Mouse (Mus musculus) embryonic fibroblast, embryonic 13.5 days (primary cell): ENCODE data around the gene Ccdc149. TPM values are rescaled to one million over a fixed set of nuclear protein-coding genes. Genes with fewer than 3 reads are reported as not detected.

Experiments
- H3K27ac ChIP-seq: 2 replicates; pipeline ENCODE4 v1.5.1; 2012; ENCODE audit warnings: low read length, control low read depth, inconsistent platforms; ENCODE audit not compliant: insufficient read depth
- H3K4me1 ChIP-seq: 2 replicates; pipeline ENCODE4 v1.6.1; 2011; ENCODE audit warnings: low read length; ENCODE audit not compliant: control insufficient read depth, insufficient read depth
- H3K4me3 ChIP-seq: 2 replicates; pipeline ENCODE4 v1.5.1; 2011; ENCODE audit warnings: mild to moderate bottlenecking, control low read depth, low read length; ENCODE audit not compliant: insufficient read depth
- CTCF ChIP-seq: IDR thresholded peaks from 2 replicates; pipeline ENCODE4 v1.5.1; 2011; ENCODE audit warnings: mild to moderate bottlenecking, control low read depth, low read length, moderate library complexity, borderline replicate concordance; ENCODE audit not compliant: insufficient read depth
- POLR2A ChIP-seq: IDR thresholded peaks from 2 replicates; pipeline ENCODE4 v1.6.1; 2011; ENCODE audit warnings: low read depth, mild to moderate bottlenecking, control low read depth, low read length, moderate library complexity
- polyA plus RNA-seq: library from polyadenylated mRNA; stranded (reverse); fragments of >200 nt; gene quantifications from 2 replicates; pipeline ENCODE4 v1.2.4, GENCODE M21; 2011; ENCODE audit warnings: low read depth; ENCODE audit not compliant: missing spikeins, insufficient read length

The Ccdc149 gene
- polyA plus RNA-seq, 1 experiment: 3.7 TPM

- no peak overlapping the region for H3K27ac ChIP-seq
- H3K4me3 ChIP-seq: no peak overlapping the region
- no peaks in the 10 kb centered on the region for H3K4me1 ChIP-seq
- TF ChIP-seq CTCF (no peak), POLR2A (no peak)
Measured at GRCm38 (mm10) chr5:52388092-52388749, 83.1 kb downstream of the Ccdc149 start.

DNA sequence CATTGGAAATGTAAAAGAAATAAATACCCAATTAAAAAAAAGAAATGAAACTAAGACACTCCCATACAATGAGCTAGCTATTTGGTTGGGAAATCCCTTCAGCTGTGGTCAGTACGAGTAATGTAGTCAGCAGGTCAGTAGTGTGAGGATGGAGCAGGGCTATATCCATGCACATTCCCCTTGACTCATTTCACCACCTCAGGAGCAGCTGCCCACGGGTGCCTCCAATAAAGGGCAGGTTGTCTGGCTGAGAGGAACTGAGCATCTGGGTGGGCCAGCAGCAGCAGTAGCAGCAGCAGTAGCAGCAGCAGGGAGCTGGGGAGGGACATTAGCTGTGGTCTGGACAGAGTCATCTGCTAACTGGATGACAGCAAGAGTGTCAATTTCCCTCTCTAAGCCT is 85.3 kb downstream of the Ccdc149 start:
- Histone ChIP-seq H3K27ac (no peak overlapping the region), H3K4me3 (no peak overlapping the region), H3K4me1 (no peaks in the 10 kb centered on the region)
- TF ChIP-seq POLR2A (no peak), CTCF (no peak)

DNA sequence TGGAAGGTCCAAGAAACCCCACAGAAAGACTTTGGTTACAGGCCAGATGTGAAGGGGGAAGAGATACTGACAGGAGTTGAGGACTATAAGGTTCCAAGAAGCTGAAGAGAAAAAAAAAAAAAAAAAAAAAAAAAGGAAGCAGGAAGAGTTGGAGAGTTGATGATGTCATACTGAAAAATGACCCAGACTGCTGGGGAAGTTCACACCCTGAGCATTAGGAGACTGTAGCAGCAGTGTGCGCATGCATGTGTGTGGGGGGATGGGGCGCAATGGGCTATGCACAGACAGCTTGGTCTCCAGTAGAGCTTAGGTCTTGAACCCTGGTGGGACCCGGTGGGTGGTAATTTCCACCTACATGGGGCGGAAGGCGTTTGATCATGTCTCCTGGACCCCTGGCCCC is 87.6 kb downstream of the Ccdc149 start:
- no peak overlapping the region for H3K27ac ChIP-seq
- H3K4me1 ChIP-seq: no peaks in the 10 kb centered on the region
- H3K4me3 ChIP-seq: no peak overlapping the region
- no peak for TF ChIP-seq POLR2A
- TF ChIP-seq CTCF: no peak

GRCm38 (mm10) chr5:52382837-52383236 is 88.5 kb downstream of the Ccdc149 start:
- no peak for TF ChIP-seq CTCF
- TF ChIP-seq POLR2A: no peak

DNA sequence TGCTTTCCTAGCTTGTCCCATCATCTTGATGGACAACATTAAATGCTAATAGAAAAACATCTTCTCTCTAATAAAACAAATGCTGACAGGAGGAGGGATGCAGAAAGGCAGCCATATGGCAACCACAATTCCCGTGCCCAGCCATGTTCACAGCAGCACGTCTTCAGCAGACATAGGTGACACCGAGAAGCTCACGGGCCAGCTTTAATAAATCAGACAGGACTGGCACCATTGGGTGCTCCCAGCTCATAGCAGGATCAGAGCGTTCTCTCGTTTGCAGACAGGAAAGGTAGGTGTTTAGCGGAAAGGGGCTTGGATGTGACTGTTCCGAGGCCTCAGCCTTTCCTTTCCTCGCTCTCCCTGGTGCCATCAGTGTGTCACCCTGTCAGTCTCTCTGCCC is 95.5 kb downstream of the Ccdc149 start:
- H3K27ac ChIP-seq: no peak overlapping the region
- TF ChIP-seq POLR2A: no peak
- H3K4me1 ChIP-seq: no peaks in the 10 kb centered on the region
- H3K4me3 ChIP-seq: no peak overlapping the region

More at GRCm38 (mm10) chr5:52382837-52383236, 88.5 kb downstream of the Ccdc149 start:
- Histone ChIP-seq H3K4me3 (no peak overlapping the region), H3K27ac (no peak overlapping the region), H3K4me1 (no peaks in the 10 kb centered on the region)

DNA sequence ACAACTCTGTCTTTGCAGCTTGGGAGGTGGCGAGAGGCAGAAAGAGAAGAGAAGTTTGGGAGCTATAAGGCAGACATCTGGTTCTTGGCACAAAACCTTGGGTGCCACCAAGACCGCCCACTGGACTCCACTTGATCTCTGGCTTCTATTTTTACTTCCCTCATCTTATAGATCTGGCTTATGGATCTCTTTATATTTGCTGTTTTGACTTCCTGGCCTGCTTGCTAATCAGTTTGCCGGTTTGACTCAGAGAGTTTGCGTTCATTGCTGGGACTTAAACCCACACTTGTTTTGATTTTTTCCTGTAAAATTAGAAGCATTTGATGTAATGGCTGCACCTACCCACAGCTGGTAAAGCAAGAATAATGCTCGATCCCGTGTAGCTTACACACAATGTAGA is 100.4 kb downstream of the Ccdc149 start:
- no peak overlapping the region for H3K4me3 ChIP-seq
- TF ChIP-seq CTCF (no peak), POLR2A (no peak)
- H3K27ac ChIP-seq: no peak overlapping the region
- H3K4me1 ChIP-seq: no peaks in the 10 kb centered on the region

DNA sequence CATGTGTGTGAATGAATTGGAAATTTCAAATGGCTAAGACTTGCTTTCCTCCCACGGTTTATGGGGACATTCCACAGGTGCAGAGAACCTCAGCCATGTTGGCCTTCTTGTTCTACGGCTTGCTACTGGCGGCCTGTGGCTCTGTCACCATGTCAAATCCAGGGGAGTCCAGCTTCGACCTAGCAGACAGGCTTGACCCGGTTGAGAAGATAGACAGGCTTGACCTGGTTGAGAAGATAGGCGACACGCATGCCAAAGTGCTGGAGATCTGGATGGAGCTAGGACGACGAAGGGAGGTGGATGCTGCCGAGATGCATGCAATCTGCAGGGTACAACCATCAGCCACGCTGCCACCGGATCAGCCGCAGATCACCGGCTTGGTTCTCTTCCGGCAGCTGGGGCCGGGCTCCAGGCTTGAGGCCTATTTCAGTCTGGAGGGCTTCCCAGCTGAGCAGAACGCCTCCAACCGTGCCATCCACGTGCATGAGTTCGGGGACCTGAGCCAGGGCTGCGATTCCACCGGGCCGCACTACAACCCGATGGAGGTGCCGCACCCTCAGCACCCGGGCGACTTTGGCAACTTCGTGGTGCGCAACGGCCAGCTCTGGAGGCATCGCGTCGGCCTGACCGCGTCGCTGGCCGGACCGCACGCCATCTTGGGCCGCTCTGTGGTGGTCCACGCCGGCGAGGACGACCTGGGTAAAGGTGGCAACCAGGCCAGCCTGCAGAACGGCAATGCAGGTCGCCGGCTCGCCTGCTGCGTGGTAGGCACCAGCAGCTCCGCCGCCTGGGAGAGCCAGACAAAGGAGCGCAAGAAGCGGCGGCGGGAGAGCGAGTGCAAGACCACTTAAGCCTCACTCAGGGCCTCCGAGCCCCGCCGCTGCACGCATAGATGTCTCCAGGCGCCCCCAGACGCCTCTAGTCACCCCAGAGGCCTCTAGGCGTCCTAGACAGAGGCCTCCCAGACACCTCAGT is 103.2 kb downstream of the Ccdc149 start:
- TF ChIP-seq CTCF: no peak
- TF ChIP-seq POLR2A: no peak
- Histone ChIP-seq H3K4me3 (no peak overlapping the region), H3K4me1 (no peaks in the 10 kb centered on the region), H3K27ac (no peak overlapping the region)

- TF ChIP-seq POLR2A (no peak), CTCF (no peak)
- Histone ChIP-seq H3K27ac (no peak overlapping the region; the same call in 1 of the 2 replicates), H3K4me3 (no peak overlapping the region), H3K4me1 (no peaks in the 10 kb centered on the region)
Measured at GRCm38 (mm10) chr5:52366661-52367060, 104.7 kb downstream of the Ccdc149 start.

- H3K27ac ChIP-seq: peak overlapping the region; percentile 4; the same call in 1 of the 2 replicates
Measured at GRCm38 (mm10) chr5:52365930-52366329, 105.4 kb downstream of the Ccdc149 start.

DNA sequence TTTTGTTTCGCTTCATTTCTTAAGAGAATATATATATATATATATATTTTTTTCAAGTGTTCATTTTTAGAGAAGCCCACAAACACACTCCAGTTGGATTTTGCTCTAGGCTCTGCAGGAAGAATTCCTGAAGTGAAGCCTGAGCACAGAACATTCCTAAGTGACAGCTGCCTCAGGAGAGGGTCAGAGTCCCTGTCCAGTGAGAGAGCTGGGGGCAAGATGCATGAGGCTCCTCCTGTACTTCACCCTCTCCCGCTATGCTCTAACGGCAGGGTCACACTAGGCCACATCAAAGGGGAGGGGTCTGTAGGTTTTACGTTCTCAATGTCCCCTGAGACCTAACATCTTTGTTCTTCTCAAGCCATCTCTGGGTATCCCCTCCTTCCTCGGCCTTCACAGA is 106.8 kb downstream of the Ccdc149 start:
- no peak for TF ChIP-seq POLR2A
- TF ChIP-seq CTCF: no peak
- H3K27ac ChIP-seq: no peak overlapping the region
- H3K4me1 ChIP-seq: no peaks in the 10 kb centered on the region
- no peak overlapping the region for H3K4me3 ChIP-seq

More at GRCm38 (mm10) chr5:52365930-52366329, 105.4 kb downstream of the Ccdc149 start:
- TF ChIP-seq POLR2A: no peak
- TF ChIP-seq CTCF: no peak
- no peak overlapping the region for H3K4me3 ChIP-seq
- no peaks in the 10 kb centered on the region for H3K4me1 ChIP-seq
